Mouse (Mus musculus) lung, embryonic 14.5 days (tissue): ENCODE results near the gene Chil1. TPM values are rescaled to one million over a fixed set of nuclear protein-coding genes. Genes with fewer than 3 reads are reported as not detected.

ENCODE experiments used
- ATAC-seq: fragments of 200-750 bp; cut with Nextera tagmentation; 2 replicates; pipeline ENCODE4 v1.8.0; 2017; ENCODE audit warnings: mild to moderate bottlenecking, moderate TSS enrichment, moderate library complexity; ENCODE audit not compliant: insufficient read depth
- DNase-seq: peaks from one replicate; pipeline ENCODE4 v3.0.0-alpha.2; 2015
- H3K27ac ChIP-seq: fragments of 300-500 bp; sonication (generic); 2 replicates; pipeline ENCODE4 v1.5.1; 2014; ENCODE audit warnings: low read depth, mild to moderate bottlenecking, moderate library complexity
- H3K27me3 ChIP-seq: fragments of 300-500 bp; sonication (generic); 2 replicates; pipeline ENCODE4 v1.6.1; 2014; ENCODE audit warnings: low read length, control low read depth; ENCODE audit not compliant: insufficient read depth
- H3K36me3 ChIP-seq: fragments of 300-500 bp; sonication (generic); 2 replicates; pipeline ENCODE4 v1.6.1; 2014; ENCODE audit warnings: control low read depth; ENCODE audit not compliant: insufficient read depth
- H3K4me1 ChIP-seq: fragments of 300-500 bp; sonication (generic); 2 replicates; pipeline ENCODE4 v1.6.1; 2014; ENCODE audit warnings: antibody characterized with exemption, control low read depth; ENCODE audit not compliant: insufficient read depth
- H3K4me2 ChIP-seq: fragments of 300-500 bp; sonication (generic); 2 replicates; pipeline ENCODE4 v1.6.1; 2014; ENCODE audit warnings: mild to moderate bottlenecking
- H3K4me3 ChIP-seq: fragments of 300-500 bp; sonication (generic); 2 replicates; pipeline ENCODE4 v1.5.1; 2014; ENCODE audit warnings: low read depth, low read length
- H3K9ac ChIP-seq: fragments of 300-500 bp; sonication (generic); 2 replicates; pipeline ENCODE4 v1.6.1; 2014
- H3K9me3 ChIP-seq: fragments of 300-500 bp; sonication (generic); 2 replicates; pipeline ENCODE4 v1.6.1; 2016; ENCODE audit warnings: low read depth, low read length, control low read depth
- CTCF ChIP-seq: IDR thresholded peaks from 2 replicates; pipeline ENCODE4 v1.5.1; 2016; ENCODE audit warnings: antibody characterized with exemption, low read depth
- WGBS: fragments of 180-500 bp; shearing (Covaris S2); extraction: QIAGEN DNeasy Blood & Tissue Kit; methylation state at CpG from one replicate; pipeline ENCODE4 v1.1.7; 2014; 5-methylcytosine and 5-hydroxymethylcytosine counted together
- polyA plus RNA-seq: library from polyadenylated mRNA; unstranded; fragments of >200 nt; fragmentation: Nextera tagmentation; extraction: Ambion mirVana; gene quantifications from 2 replicates; pipeline ENCODE4 v1.2.1, GENCODE M21; 2014

The Chil1 gene
- polyA plus RNA-seq, 1 experiment from 2014 or later = not detected

- TF ChIP-seq CTCF = no peak
- H3K9ac ChIP-seq = no peak overlapping the region
- DNase-seq (no peak), ATAC-seq (no peak)
- no peaks in the 10 kb centered on the region for H3K36me3 ChIP-seq
- no peak overlapping the region for H3K27ac ChIP-seq
- 79% methylated on average over 15 of the region's 15 CpGs for WGBS
- H3K9me3 ChIP-seq = no peaks in the 10 kb centered on the region
- no peaks in the 10 kb centered on the region for H3K27me3 ChIP-seq
- no peak overlapping the region for H3K4me2 ChIP-seq
- no peak overlapping the region for H3K4me3 ChIP-seq
- peaks cover 5% of the 10 kb centered on the region; the same call in 1 of the 2 replicates for H3K4me1 ChIP-seq
Measured at GRCm38 (mm10) chr1:134197325-134197982, 15.5 kb downstream of the Chil1 start.

GRCm38 (mm10) chr1:134198197-134198995 lies 16.4 kb downstream of the Chil1 start:
- no peaks in the 10 kb centered on the region for H3K9me3 ChIP-seq
- WGBS = 71% methylated on average over 12 of the region's 12 CpGs
- no peak overlapping the region for H3K4me2 ChIP-seq
- DNase-seq (no peak), ATAC-seq (no peak)
- H3K4me3 ChIP-seq = no peak overlapping the region
- no peak for TF ChIP-seq CTCF
- H3K27ac ChIP-seq = no peak overlapping the region
- peaks cover 5% of the 10 kb centered on the region; the same call in 1 of the 2 replicates for H3K4me1 ChIP-seq
- no peak overlapping the region for H3K9ac ChIP-seq
- H3K27me3 ChIP-seq = no peaks in the 10 kb centered on the region
- no peaks in the 10 kb centered on the region for H3K36me3 ChIP-seq

DNA sequence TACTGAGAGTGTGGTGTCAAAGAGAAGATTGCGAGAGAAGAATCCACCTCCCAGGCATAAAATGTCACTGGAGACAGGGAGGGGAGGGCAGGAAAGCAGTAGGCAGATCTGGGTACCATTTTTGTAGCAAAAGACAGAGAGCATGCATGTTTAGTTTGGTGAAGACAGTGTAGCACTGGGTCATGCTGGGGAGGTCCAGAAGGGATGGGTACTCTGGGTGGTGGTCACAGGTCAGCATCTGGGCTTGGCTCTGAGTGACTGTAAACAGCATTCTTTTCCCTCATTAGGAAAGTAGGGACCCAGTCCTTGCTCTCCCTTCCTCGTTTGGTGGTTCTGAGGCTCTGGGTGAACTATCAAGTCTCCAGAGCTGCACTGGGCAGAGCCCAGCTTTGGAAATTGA lies 18.5 kb downstream of the Chil1 start:
- TF ChIP-seq CTCF = no peak
- H3K4me2 ChIP-seq = no peak overlapping the region
- no peaks in the 10 kb centered on the region for H3K9me3 ChIP-seq
- H3K27ac ChIP-seq = no peak overlapping the region
- no peak for DNase-seq
- no peaks in the 10 kb centered on the region for H3K36me3 ChIP-seq
- H3K9ac ChIP-seq = no peak overlapping the region
- WGBS = 48% methylated on average over 2 of the region's 2 CpGs
- H3K27me3 ChIP-seq = no peaks in the 10 kb centered on the region
- no peak for ATAC-seq
- no peak overlapping the region for H3K4me3 ChIP-seq
- peaks cover 5% of the 10 kb centered on the region; the same call in 1 of the 2 replicates for H3K4me1 ChIP-seq

- no peaks in the 10 kb centered on the region for H3K9me3 ChIP-seq
- no peak overlapping the region for H3K9ac ChIP-seq
- ATAC-seq (no peak), DNase-seq (no peak)
- no peak overlapping the region for H3K4me3 ChIP-seq
- 0 out of 2 replicates have a peak, but pooled peaks cover under 1% of the 10 kb centered on the region for H3K4me1 ChIP-seq
- H3K27me3 ChIP-seq = no peaks in the 10 kb centered on the region
- H3K36me3 ChIP-seq = no peaks in the 10 kb centered on the region
- WGBS = 90% methylated on average over 6 of the region's 6 CpGs
- no peak for TF ChIP-seq CTCF
- no peak overlapping the region for H3K4me2 ChIP-seq
- no peak overlapping the region for H3K27ac ChIP-seq
Measured at GRCm38 (mm10) chr1:134200998-134201686, 19.2 kb downstream of the Chil1 start.

DNA sequence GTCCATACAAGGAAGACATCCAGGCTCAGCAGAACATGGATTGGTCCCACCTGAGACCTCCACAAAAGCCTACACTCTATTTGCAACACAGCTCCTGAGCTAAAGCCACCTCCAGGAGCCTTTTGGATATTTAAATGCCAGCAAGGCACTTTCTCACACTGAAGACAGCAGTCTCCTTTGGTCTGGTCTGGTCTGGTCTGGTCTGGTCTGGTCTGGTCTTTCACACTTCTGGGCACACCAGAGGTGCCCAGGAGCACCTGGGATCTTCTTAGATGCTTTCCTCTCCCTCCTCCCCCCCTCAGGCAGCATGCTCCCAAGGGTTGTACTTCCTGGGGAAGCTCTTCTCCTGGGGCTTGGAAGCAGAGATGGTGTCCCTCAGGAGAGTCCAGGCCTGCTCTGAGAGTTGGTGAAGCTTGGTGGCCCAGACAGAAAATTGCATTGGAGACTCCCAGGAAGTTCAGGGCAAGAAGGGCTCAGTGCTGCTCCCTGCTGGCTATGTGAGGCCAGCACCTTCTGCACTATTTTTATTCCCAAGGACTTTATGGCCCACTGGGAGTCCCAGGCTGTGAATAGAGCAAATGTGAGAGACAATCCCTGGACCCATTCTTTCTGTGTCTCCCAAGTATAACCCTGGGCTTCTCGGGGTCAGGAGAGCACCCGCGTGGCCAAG lies 19.9 kb downstream of the Chil1 start:
- peak; percentile 81 for TF ChIP-seq CTCF
- 43% methylated on average over 3 of the region's 3 CpGs for WGBS
- H3K9ac ChIP-seq = no peak overlapping the region
- ATAC-seq = no peak
- no peaks in the 10 kb centered on the region for H3K27me3 ChIP-seq
- no peak overlapping the region for H3K27ac ChIP-seq
- H3K4me1 ChIP-seq = no peaks in the 10 kb centered on the region
- no peaks in the 10 kb centered on the region for H3K36me3 ChIP-seq
- peak; percentile 72 for DNase-seq
- no peak overlapping the region for H3K4me2 ChIP-seq
- H3K9me3 ChIP-seq = no peaks in the 10 kb centered on the region
- H3K4me3 ChIP-seq = no peak overlapping the region

- Histone ChIP-seq H3K9me3 (no peaks in the 10 kb centered on the region), H3K4me2 (no peak overlapping the region), H3K27me3 (no peaks in the 10 kb centered on the region), H3K36me3 (no peaks in the 10 kb centered on the region), H3K4me1 (no peaks in the 10 kb centered on the region), H3K9ac (no peak overlapping the region), H3K4me3 (no peak overlapping the region), H3K27ac (no peak overlapping the region)
- TF ChIP-seq CTCF = no peak
- WGBS = 83% methylated on average over 13 of the region's 13 CpGs
- ATAC-seq = no peak
- DNase-seq = no peak
Measured at GRCm38 (mm10) chr1:134204230-134204629, 22.3 kb downstream of the Chil1 start.
